Mouse (Mus musculus) megakaryocyte progenitor cell, adult 5-6 weeks (primary cell): ENCODE results near the gene Smok2b. TPM values are rescaled to one million over a fixed set of nuclear protein-coding genes. Genes with fewer than 3 reads are reported as not detected.
A peak's percentile ranks its signal among the peaks of the same experiment; 100 is the strongest.
"Not testable (repeated sequence)": the region's sequence is repeated elsewhere in the genome, so short reads cannot be mapped to it uniquely, and the experiment has no call there.

ENCODE experiments used
- ATAC-seq: replicated peaks from 2 replicates; pipeline ENCODE4 v1.8.0; 2016; ENCODE audit warnings: mild to moderate bottlenecking, moderate TSS enrichment, inconsistent platforms; ENCODE audit not compliant: poor library complexity
- total RNA-seq, 2 experiments: library from RNA; stranded (forward) in 1 of 2; stranded (reverse) in 1 of 2; fragments of 157-497, 149-512 nt in 1 of 2; fragments of 200-1000 nt in 1 of 2; gene quantifications; 2 replicates each; pipeline versions ENCODE4 v1.2.3 to v1.2.4; 2015 to 2017

Smok2b gene
- total RNA-seq, 2 experiments from 2014 or later, result not detected

GRCm38 (mm10) chr17:13239461-13239860 lies 9.4 kb downstream of the Smok2b start:
- not testable (repeated sequence) for ATAC-seq

GRCm38 (mm10) chr17:13240807-13241727 lies 11.0 kb downstream of the Smok2b start:
- ATAC-seq, result peak; percentile 73

GRCm38 (mm10) chr17:13254786-13255185 lies 24.7 kb downstream of the Smok2b start:
- ATAC-seq, result peak; percentile 54

Other genes with a start within 250 kb of the Smok2b start
- gene Wtap, start 236.1 kb upstream of the Smok2b start, total RNA-seq (2015), result 115 TPM in 2 replicates
- gene Wtap, start 236.1 kb upstream of the Smok2b start, total RNA-seq (2017), result 274 and 365 TPM in 2 replicates
- 118 and 119 TPM in 2 replicates for gene Sod2, start 223.4 kb upstream of the Smok2b start, total RNA-seq (2015)
- gene Sod2, start 223.4 kb upstream of the Smok2b start, total RNA-seq (2017), result 69.0 and 77.7 TPM in 2 replicates
- gene Gpr31b, start 178.0 kb upstream of the Smok2b start, total RNA-seq (2015), result 0.91 TPM in 1 of 2 replicates, not detected in the other
- gene Gpr31b, start 178.0 kb upstream of the Smok2b start, total RNA-seq (2017), result 0.41 TPM in 1 of 2 replicates, not detected in the other
- gene Tcp10b, start 169.2 kb upstream of the Smok2b start, total RNA-seq (2015), result 0.15 and 0.99 TPM in 2 replicates
- 0.44 TPM in 1 of 2 replicates, not detected in the other for gene Tcp10b, start 169.2 kb upstream of the Smok2b start, total RNA-seq (2017)
- gene Unc93a, start 98.4 kb upstream of the Smok2b start, total RNA-seq (2015), result not detected in 2 replicates
- 0.17 TPM in 1 of 2 replicates, not detected in the other for gene Unc93a, start 98.4 kb upstream of the Smok2b start, total RNA-seq (2017)
- not detected in 2 replicates for gene Smok2a, start 9.1 kb upstream of the Smok2b start, total RNA-seq (2015)
- not detected in 2 replicates for gene Smok2a, start 9.1 kb upstream of the Smok2b start, total RNA-seq (2017)
- gene Tcp10c, start 124.3 kb downstream of the Smok2b start, total RNA-seq (2015), result not detected in 2 replicates
- not detected in 2 replicates for gene Tcp10c, start 124.3 kb downstream of the Smok2b start, total RNA-seq (2017)